Mouse (Mus musculus) cerebellum, adult 8-10 months (tissue): ENCODE data around the gene Rbks.
"Not testable (repeated sequence)": the region's sequence is repeated elsewhere in the genome, so short reads cannot be mapped to it uniquely, and the experiment has no call there.

Experiments used
- DNase-seq: peaks from one replicate; pipeline ENCODE4 v3.0.0; 2022

Rbks gene

DNA sequence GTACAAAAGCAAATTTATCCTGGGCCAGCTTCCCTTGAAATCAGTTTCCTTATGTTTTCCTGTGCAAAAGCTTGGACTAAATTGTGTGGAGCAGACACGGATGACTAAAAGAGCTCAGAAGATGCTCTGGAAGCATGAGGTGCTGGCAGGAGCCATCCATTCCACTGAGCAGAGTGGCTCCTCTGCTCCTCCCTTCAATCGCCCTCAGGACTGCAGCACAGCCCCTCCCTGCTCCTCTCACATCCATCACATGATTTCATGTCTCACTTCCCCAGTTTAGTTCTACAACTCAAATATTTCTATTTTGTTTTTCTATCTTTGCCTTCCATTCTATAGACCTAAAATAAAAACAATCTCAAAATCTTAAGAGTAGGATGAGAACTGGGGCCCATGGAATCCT, 26.3 kb downstream of the Rbks start:
- DNase-seq: no peak

DNA sequence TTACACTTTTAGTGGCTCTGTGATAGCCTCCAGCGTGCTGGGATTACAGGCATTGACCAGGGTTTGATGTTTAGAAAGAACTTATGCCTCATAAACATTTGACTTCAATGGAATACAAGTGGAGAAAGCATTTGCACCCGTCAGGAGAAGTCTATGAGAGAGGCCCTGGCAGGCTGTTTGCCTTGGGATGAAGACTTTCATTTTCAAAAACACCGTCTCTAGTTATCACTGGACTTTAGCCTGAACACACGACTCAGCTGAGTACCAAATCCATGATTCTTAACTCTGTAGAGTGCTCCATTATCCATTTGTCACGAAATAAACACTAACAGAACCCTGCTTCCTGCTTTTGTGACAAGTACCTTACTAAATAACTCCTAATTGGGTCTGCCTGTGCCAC, 27.4 kb downstream of the Rbks start:
- no peak for DNase-seq

DNA sequence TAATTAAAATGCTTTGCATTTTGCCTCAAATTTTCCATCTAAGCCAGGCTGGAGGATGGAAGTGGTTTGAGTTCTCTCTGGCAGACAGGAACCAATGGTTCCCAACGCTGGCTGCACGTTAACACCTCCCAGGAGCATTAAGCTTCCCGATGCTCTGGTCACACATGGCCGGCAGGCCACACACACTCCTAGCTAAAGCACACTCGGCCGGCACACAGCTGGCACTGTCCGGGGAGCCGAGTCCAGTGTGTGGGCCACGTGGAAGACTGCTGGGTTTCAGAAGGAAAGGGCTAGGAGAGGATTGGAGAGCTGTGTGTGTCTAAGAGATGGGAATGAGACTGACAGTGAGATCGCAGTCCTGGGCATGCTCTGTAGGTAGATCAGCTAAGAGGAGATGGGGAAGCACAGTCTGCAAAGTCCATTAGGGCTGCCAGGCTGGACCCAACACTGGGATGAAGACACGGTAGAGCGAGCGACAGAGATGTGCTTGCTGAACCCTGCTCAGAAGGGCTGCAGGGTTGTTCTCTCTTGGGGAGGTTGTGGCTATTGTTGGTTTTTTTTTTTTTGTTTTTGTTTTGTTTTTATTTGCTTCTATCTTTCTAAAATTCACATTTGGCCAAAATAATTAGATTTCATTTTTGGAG, 29.0 kb downstream of the Rbks start:
- DNase-seq: no peak

DNA sequence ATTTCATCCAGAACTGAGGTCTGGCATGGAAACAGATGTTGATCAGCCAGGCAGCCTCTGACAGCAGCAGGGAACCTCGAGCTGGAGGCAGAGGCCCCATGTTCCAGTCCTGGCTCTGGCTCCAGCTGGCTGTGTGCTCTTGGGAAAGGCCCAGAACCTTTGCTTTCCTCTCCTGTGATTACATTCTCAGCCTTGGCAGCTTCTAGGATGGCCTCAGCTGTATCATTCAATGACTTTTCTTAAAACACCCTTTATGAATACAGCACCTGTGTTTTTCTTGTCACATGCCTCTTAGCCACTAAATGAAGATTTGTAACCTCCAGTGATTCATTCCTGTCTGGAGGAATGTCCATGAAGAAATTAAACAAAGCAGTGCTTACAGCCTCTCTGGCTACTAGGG, 31.3 kb downstream of the Rbks start:
- DNase-seq: no peak

DNA sequence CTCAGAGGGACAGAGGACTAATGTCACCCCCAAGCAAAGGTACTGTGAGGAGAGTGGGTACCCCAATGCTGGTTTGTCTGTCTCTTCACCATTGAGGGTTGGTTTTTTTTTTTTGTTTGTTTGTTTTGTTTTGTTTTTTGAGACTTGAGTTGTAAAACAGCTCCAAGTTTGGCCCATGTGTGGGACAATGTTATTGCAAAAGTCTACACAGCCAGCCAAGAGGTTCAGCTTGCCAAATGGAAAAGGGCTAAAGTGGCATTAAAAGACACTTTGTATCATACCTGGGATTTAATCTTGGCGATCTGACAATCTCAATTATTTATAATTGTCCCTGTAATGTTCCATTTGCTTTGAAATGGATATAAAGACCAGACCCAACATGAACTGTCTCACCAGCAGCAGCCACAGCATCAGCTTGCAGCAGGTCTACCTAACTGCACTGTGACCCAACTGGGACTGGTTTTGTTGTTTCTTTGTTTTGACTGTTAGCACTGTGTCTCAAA, 41.7 kb downstream of the Rbks start:
- no peak for DNase-seq

DNA sequence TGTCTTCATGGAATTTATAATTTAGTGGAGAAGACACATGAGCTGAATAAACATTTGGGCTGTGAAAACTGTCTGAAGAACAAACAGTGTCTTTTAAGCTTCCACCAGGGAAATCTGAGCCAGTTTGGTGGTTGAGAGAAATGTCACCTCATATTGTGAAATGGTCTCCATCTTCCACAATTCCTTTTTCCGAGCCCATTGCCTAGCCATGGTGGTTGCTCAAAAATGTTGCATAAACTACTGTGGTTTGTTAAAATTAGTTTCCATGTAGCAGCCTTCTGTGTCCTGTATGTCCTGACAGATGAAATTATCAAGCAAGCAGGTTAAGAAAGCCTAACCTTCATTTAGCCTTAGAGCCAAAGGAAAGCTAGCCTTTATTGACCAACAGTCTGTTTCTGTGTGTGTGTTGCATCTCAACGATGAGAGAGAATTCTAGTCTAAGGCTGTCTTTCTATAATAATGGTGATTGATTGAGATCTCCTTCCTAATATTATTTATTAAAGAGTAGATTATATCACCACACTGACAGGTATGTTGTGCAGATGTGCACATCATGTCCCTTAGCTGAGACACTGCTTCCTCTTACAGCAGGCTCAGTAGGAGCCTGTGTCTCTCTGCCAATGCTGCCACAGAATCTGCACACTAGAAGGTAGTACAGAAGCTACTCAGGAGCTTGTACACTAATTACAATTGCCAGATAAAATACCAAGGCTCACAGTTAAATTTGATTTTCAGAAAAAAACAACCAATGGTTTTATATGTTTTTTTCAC, 46.7 kb downstream of the Rbks start:
- no peak for DNase-seq

DNA sequence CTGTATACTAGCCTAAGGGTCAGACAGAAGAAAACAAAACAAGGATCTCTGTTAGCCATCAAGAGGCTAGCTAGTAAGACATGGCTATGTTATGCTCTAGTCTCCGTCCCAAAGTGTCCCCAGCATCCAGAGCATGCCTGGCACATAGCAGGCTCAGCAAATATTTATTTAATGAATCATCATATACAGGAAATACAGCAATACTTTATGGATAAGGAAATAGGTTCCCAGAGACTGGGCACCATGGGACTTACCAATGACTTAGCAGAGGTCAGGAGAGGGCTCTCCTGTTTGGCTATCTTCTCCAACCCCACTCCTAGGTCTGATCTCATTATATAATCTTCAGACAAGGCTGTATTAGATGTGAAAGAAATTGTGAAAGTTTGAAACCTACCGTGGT, 50.1 kb downstream of the Rbks start:
- no peak for DNase-seq

DNA sequence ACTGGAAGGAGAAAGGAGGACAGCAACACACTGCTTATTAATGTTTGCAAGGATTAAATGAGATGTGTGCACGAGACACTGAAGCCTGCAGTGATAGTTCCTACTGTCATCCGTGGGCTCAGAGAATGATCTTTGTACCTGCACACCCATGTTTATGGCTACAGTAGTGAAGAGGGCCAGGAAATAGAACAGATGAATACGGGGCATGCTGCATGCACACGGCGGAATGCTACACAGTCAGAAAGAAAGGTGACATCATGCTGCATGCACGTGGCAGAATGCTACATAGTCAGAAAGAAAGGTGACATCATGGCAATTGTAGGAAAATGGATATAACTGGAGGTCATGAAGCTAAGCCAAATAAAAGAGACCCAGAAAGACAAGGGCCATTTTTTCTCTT, 50.9 kb downstream of the Rbks start:
- DNase-seq: no peak

DNA sequence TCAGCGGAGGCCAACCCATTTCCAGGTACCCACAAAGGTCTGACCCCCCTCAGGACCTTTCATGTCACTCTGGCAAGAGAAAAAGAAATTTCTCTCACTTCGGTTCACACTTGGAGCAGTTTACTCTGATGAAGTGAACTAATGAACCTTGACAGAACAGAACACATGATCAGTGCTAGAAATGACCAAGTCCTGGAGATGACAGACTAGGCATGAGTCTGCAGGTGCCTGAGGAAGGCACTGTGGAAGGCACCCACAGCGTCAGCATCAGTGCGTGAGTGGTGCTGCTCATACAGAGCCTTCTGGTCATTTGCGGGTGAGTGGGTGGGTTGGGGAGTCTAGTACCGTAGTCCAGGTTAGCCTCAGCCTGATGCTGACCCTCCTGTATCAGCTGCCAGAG, 51.6 kb downstream of the Rbks start:
- no peak for DNase-seq

DNA sequence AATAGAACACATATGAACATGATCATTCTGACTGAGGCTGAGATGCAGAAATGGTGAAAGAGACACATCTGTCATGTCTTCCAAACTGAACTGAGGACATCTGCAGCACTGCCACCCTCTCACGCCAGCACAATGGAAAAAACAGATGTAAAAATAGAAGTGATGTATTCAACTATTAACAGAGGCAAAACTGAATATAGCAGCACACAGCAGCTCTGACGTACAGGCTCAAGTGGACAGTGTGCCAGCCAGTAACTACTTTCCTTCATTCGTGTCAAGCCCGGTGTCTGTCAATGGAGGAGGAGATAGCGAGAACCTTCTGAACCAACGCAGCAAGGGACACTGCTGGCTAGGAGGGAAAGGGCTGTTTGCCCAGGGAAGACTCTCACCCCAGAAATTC, 52.6 kb downstream of the Rbks start:
- DNase-seq: no peak

DNA sequence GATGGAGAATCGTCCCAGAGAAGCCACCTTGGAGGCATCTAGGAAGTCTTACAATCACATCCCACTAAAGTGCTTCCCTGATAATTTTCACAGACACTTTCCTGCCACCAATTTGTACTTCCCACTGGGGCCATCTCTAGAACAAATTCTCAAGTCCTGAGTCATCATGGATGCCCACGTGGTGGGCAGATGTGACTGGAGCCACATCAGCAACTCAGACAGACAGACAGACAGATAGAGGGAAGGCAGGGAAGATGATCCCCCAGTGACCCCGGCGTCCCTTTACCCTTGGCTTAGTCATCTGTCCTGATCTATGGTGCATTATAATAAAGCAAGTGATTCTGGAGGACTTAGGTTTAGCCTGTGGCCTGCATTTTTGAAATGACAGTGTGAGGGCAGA, 53.2 kb downstream of the Rbks start:
- no peak for DNase-seq

DNA sequence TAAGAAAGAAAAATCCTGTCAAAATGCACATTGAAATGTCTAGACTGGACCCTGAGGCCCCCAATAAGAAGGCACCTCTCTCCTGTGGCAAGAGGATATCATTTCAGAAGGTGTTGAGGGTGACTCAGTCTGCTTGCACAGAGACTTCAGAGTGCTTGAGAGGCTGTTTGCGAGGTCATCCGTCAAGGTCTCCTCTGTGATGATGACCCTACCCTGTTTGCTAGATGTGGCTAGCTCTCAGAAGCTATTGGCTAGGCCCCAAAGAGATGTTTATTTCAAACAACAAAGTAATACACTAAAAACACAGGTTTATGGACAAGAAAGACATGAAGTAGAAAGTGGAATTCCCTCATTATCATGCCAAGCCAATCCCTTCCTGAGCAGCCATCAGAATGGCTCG, 55.1 kb downstream of the Rbks start:
- DNase-seq: no peak

DNA sequence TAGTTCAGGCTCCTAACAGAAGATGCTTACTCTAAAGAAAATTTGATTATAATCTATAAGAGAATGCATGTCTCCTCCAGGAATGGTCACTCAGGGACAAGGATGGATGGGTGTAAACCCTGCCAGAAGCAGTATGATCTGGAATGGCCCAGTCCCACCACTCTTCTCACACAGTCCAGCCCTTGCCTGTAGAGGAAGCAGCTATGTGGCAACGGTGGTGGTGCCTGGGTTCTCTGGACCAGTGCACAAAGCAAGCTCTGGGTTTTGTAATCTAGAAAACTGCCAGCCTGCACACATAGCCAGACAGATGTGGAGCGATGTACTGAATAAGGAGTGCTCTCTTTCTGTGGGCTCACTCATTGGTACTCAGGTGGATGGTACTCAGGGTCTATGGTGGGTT, 56.9 kb downstream of the Rbks start:
- DNase-seq: no peak

DNA sequence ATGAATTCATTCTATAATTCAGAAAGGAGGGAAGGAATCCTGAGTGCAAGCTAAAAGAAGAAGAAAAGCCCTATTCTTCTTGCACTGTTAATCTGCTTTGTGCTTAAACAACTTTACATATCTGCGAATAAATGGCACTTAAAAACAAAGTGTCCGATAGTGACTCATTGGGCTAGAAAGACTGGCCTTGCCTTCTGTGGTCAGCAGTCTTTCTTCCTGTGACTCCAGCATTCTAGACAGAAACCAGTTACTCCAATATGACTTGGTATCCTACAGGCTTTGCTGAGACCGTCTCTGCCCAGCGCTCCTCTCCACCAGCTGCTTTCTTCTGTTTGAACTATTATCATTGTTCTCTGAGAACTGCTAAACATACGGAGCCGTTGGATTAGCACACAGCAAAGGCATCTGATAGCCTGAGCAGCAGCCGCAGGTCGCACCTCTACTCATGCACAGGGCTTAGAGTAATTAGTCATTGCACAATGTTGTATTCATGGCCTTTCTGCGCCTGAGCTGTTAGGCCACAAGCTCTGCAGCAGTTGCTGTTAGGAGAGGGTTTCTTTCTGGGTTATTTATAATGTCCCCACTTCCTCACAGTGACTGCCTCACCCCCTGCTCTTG, 60.7 kb downstream of the Rbks start:
- DNase-seq: no peak

DNA sequence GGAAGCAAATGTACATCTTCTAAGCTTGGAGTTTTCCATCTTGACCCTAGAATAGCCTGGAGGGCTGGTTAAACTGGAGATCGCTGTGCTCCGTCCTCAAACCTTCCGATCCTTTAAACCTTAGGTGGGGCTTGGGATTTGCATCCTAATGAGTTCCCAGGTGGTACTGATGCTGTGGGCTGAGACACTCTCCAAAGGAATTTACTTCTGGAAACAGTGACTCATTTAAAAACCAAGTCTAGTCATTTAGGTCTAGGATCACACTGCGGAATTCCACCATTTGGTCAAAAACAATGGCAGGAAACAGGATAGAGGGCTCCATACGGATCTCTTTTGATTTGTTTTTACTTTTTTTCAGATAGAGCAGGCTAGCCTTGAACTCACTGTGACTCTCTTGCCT, 62.7 kb downstream of the Rbks start:
- DNase-seq: no peak

DNA sequence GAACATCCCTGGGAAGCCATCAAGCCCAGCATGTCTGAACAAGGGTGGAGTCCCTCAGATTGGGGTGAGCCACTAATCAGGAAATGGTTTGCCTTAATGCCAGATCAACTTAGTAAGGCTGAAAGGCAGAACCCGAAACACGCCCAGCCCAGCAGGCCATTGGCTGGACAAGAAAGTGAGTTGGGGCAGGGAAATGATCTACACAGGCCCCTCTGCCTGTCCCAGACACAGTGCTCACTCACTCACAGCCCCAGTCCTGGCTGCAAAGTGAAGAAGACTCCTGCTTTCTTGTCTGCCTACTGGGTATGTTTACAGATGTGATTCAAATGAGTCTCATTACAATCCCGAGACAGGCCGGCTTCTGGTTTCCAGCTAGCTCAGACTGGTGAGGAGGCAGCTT, 63.3 kb downstream of the Rbks start:
- DNase-seq: no peak

DNA sequence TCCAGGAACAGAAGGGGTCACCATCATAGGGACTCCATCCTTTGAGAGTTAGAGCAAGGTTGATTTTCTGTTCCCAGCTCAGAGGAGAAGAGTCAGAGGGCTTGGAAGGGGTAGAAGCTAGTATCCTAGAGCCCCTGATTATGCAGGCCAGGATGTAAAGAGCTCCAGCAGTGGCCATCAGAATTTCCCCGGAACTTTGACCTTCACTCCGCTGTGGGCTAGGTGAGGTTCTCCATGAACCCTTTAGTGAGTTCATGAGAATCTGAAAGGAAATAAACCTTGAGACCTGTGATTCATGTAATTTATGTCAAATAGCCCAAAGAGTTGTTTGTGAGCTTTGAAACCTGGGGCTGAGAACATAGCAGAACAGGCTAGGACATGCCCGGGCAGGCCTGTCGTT, 66.3 kb downstream of the Rbks start:
- DNase-seq: not testable (repeated sequence)

DNA sequence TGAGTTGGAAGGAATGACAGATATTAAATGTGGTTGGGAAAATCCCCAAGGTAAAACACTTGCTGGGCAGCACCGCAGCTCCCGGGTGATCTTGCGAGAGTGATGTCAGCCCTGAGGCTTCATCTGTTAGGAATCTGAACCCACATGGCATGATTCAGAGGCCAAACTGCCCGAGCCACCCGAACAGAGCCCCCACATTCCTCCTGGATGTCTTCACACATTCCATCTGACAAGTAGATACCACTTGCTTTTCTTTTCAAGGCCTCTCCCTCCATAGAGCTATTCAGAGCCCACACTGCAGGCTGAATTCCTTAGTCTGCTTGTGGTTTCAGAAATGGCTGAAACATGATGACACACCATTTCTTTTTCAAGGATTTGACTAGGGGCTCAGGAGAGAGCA, 67.4 kb downstream of the Rbks start:
- no peak for DNase-seq

DNA sequence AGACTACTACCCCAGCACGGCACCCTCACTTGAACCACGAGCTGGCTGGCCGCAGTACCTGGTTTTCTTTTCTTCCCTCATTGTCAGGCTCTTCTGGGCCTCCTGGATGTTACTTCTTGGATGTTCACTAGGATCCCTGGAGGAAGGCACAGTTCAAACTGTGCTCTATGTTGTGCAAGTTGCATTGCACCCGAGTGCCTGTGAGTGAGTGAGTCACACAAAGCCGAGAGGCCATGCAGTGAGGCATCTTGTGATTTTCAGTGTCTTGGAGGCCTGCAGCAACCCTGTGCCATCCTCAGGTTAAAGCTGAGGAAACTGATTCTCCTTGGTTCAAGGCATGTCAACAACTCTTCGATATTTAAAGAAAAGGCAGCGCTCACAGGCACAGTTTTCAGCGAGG, 68.9 kb downstream of the Rbks start:
- no peak for DNase-seq

DNA sequence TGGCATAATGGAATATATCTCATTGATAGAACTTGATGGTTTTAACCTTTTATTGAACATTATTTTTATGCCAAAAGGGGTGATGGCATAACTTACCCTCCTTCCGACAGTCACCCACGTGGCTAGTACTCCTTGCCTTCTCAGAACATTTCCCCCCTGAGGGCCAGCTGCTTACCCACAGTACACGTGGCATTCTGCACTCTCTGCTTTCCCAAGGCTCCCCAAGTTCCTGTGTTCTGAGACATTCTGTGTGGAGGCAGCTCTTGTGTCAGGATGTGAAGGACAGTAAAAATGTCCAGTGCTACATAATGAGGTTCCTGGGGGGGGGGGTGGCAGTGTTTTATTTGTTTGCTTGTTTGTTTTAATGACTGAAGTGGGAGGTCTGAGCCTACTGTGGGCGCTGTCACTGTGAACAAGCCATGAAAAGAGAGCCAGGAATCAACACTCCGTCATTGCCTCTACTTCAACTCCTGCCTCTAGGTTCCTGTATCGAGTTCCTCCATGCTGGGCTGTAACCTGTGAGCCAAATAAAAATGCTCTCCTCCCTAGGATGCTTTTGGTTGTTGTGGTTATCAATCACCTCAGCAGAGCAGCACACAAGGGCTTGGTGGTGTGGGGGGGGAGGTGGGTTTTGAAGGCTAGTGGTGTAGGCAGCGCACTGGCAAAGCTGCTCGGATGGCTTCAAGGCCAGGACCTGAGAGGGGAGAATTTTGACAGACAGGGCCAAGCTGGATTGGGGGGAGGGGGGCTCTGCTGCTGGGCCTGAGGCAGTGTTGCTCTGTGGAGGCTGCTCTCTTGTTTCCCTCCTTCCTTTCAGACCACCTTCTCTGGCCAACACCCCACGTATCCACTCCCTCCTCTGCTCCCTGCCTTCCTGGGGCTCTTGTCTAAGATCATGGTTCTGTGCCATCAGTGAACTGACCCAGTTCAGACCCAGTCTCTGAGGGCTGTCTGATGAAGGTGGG, 69.6 kb downstream of the Rbks start:
- no peak for DNase-seq

DNA sequence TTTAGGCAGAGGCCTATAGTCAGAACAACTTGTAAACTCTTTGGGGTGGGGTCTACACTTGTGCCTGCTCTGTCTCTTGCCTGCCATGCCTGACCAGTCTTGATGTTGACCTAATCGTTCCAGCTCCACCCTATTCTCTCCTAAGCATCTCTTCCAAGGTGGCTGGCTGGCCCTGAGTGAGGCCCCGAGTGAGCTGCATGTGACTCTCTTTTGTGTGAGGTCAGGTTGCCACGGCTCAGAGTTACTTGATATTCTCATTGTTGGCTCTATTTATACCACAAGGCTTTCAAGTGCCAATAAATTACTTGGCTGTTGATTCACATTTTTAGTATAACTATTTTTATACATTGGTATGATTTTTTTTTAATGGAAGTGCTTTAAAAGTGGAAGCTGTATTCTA, 70.3 kb downstream of the Rbks start:
- DNase-seq: no peak

DNA sequence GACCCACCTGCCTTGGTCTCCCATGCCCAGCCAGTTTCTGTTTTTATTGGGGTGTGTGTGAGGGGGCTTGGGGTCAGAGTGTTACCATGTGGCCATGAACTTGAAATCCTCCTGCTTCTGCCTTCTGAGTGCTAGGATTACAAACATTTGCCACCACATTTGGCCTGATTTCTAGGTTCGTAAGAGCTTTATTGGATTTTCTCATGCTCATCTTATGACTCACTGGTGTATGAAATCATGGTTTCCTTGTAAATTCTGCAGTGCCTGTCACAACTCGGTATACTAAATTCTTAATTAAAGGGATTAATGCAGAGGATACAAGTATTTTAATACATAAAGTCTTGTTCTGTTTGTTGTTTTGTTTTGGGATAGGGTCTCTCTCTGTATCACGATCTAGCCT, 77.1 kb downstream of the Rbks start:
- DNase-seq: no peak

DNA sequence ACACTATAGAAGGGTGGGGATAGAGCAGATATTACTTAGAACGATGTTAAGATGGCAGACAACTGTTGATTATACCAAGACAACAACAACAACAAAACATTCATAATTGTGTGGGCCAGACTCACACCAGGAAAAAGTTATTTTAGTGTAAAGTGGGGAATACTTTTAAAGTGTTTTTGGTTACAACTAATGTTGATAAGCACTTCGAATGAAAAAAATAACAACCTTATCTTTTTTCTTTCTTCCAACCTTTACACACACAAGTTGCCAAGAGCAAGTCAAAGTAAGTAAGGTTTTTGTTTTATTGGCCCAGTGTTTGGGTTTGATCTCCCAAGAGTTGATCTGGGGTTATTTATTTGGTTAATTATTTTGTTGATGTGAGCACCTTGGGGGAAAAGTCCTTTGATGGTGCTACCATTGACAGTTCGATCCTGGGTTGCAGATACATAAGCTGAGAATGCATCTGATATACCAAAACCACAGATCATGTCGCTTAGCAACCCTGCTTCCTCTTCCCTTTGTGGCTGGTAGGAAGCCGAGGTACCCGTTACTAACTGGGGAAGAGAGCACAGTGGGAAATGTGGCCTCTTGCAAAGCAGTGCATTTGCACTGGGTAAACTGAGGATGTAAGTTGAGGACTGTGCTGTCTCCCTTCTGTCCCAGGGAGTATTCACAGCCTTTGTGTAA, 82.9 kb downstream of the Rbks start:
- no peak for DNase-seq
